Mouse (Mus musculus) kidney, adult 2 months (tissue): ENCODE measurements around the gene Ltc4s.

ENCODE experiments used
- CTCF ChIP-seq: fragments of 200-500 bp; conservative IDR thresholded peaks from 2 replicates; pipeline ENCODE4 v1.5.1; 2011; ENCODE audit warnings: low read depth, mild to moderate bottlenecking, control low read depth, low read length, moderate library complexity, mixed read lengths; ENCODE audit not compliant: insufficient read depth, insufficient read length
- POLR2A ChIP-seq: fragments of 200-500 bp; IDR thresholded peaks from one replicate; pipeline ENCODE4 v1.6.1; 2011; ENCODE audit warnings: low read depth, low read length, control low read depth

DNA sequence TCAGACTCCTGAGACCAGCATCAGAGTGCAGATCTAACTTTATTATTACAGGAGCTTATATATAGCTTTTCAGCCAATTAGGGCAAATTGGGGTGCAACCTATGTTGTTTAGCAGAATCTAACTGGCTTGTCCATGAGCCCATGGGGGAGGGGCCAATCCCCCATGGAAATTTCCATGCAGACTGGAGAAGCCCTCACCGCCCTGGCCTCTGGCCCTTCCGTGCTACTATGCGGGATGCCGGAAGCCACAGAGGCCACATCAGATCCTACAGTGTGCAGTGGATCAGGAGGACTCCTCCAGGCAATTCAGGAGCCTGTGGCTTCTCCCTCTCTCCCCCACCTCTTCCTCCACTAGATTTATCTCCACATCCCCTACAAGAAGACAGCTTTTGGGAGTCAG, 20.6 kb downstream of the Ltc4s start:
- TF ChIP-seq CTCF (no peak), POLR2A (no peak)
